Mouse (Mus musculus): ENCODE measurements around the gene Dhx37. TPM values are rescaled to one million over a fixed set of nuclear protein-coding genes. Genes with fewer than 3 reads are reported as not detected.

The Dhx37 gene
- total RNA-seq, 1 experiment = 24.7 TPM

DNA sequence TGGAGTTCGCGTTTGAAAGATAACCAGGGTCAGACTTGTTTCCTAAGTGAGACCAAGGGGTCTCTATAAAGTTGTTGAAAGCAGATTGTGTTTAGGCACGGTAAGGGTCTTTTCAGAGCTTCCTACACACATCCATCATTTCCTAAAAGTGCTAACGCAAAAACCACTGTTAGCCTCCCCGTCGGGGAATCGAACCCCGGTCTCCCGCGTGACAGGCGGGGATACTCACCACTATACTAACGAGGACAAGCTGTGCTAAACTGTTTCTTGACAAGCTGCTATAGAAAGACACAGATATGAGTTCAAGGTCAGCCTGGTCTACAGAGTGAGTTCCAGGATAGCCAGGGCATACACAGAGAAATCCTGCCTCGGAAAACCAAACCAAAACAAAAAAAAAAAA is 25.1 kb downstream of the Dhx37 start:
- Histone ChIP-seq H3K36me3 (ENCODE audit: control insufficient read depth, insufficient read depth, low read length, poor library complexity, severe bottlenecking) (peaks cover 6% of the 10 kb centered on the region; the same call in 1 of the 2 replicates), H3K27ac (ENCODE audit: insufficient read depth, low read depth, low read length, poor library complexity, severe bottlenecking) (no peak overlapping the region; the same call in 1 of the 2 replicates), H3K4me1 (ENCODE audit: control insufficient read depth in 2 of 2, insufficient read depth in 2 of 2, low read length in 2 of 2, poor library complexity in 1 of 2) (peaks cover 0 to 9% of the 10 kb centered on the region in 2 experiments; a peak in 1 of 4 replicates), H3K9ac (ENCODE audit: insufficient read depth, low read depth, low read length, poor library complexity, severe bottlenecking) (peak overlapping the region; percentile 63), H3K9me3 (ENCODE audit: control insufficient read depth, insufficient read depth, low read depth, low read length) (no peaks in the 10 kb centered on the region), H3K4me3 (ENCODE audit: insufficient read depth in 1 of 2, low read depth in 1 of 2, low read length in 2 of 2, poor library complexity in 1 of 2, severe bottlenecking in 1 of 2) (peak overlapping the region; percentile 53 to 56)
- in situ Hi-C loops (cut with MboI; ENCODE audit: low sequenced_read_pairs in 2 of 2, unreplicated experiment in 2 of 2) = no loop called here
- DNase-seq (ENCODE audit: low read depth, low spot score) = peak; percentile 81
- TF ChIP-seq HCFC1 (IDR thresholded peaks at IDR 0.05; ENCODE audit: borderline replicate concordance, insufficient read depth, low read length) = 0 out of 2 replicates have a peak, but pooled peaks have one; percentile 38
- TF ChIP-seq ZNF384 (IDR thresholded peaks at IDR 0.05; ENCODE audit: low read depth, low read length) = no peak
- TF ChIP-seq MAFK (IDR thresholded peaks at IDR 0.05; ENCODE audit: insufficient read depth, low read depth, low read length) = peak; percentile 92

DNA sequence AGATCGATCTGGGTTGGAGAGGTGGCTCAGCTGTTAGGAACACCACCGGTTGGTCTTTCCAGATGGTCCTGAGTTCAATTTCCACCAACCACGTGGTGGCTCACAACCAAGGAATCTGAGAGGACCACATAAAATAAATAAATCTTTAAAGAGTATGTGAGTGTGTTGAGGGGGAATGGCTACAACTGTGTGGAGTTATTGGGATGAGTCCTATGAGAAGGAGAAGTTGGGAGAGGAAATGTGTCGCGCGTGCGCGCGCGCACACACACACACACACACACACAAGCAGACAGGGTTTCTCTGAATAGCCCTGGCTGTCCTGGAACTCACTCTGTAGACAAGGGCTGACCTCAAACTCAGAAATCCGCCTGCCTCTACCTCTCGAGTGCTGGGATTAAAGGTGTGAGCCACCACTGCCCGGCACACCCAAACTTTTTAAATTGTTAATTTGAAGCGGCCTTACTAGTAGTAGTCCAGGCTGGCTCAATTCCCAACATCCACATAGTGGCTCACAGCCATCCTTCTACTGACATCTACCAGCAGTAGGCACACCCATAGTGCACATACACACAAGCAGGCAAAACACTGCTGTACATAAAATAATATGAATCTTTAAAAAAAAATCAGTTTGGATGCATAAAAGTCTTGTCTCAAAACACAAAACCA is 25.9 kb downstream of the Dhx37 start:
- Histone ChIP-seq H3K4me3 (ENCODE audit: insufficient read depth in 1 of 2, low read depth in 1 of 2, low read length in 2 of 2, poor library complexity in 1 of 2, severe bottlenecking in 1 of 2) (no peak overlapping the region), H3K36me3 (ENCODE audit: control insufficient read depth, insufficient read depth, low read length, poor library complexity, severe bottlenecking) (no peaks in the 10 kb centered on the region)

DNA sequence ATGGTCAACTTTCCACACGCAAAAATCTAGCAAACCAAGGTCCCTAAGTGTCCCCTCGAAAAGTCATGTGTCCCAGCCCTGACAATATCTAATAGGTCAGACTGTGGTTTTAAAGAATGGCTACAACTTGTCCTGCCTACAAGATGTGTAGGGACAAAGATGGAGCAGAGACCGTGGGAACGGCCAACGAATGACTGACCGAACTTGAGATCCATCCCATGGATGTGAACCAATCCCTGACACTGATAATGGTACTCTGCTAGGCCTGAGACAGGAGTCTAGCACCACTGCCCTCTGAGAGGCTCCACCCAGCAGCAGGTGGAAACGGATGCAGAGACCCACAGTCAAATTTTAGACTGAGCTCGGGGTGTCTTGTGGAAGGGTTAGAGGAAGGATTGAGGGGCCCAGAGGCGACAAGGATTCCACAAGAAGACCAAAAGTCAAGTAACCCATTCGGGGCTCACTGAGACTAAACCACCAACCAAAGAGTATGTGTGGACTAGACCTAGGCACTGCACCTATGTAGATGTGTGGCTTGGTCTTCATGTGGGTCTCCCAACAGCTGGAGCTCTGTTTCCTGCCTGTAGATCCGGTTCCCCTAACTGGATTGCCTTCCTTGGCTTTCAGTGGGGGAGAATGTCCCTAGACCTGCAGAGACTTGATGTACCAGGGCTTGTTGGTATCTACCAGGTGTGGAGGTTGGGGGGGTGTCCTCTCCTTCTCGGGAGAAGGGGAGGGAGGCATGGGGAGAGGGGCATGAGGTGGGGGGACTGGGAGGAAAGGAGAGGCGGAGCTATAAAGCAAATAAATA is 26.7 kb downstream of the Dhx37 start:
- Histone ChIP-seq H3K27ac (ENCODE audit: insufficient read depth, low read depth, low read length, poor library complexity, severe bottlenecking) (no peak overlapping the region), H3K36me3 (ENCODE audit: control insufficient read depth, insufficient read depth, low read length, poor library complexity, severe bottlenecking) (no peaks in the 10 kb centered on the region), H3K9ac (ENCODE audit: insufficient read depth, low read depth, low read length, poor library complexity, severe bottlenecking) (no peak overlapping the region), H3K4me3 (ENCODE audit: insufficient read depth in 1 of 2, low read depth in 1 of 2, low read length in 2 of 2, poor library complexity in 1 of 2, severe bottlenecking in 1 of 2) (peak overlapping the region; percentile 50 to 83), H3K9me3 (ENCODE audit: control insufficient read depth, insufficient read depth, low read depth, low read length) (no peaks in the 10 kb centered on the region), H3K4me1 (ENCODE audit: control insufficient read depth in 2 of 2, insufficient read depth in 2 of 2, low read length in 2 of 2, poor library complexity in 1 of 2) (peaks cover 0 to 18% of the 10 kb centered on the region in 2 experiments; a peak in 1 of 4 replicates)
- no peak for DNase-seq (ENCODE audit: low read depth, low spot score)
- TF ChIP-seq CHD2 (IDR thresholded peaks at IDR 0.05; ENCODE audit: low read depth, low read length) = no peak
- no peak for TF ChIP-seq ZC3H11A (IDR thresholded peaks at IDR 0.05; ENCODE audit: borderline replicate concordance, low read depth, low read length)
- TF ChIP-seq ZNF384 (IDR thresholded peaks at IDR 0.05; ENCODE audit: low read depth, low read length) = no peak
- in situ Hi-C loops (cut with MboI; ENCODE audit: low sequenced_read_pairs in 2 of 2, unreplicated experiment in 2 of 2) = no loop called here

More for the DNA sequence above, 25.9 kb downstream of the Dhx37 start:
- in situ Hi-C loops (cut with MboI; ENCODE audit: low sequenced_read_pairs in 2 of 2, unreplicated experiment in 2 of 2) = no loop called here
- H3K27ac ChIP-seq (ENCODE audit: insufficient read depth, low read depth, low read length, poor library complexity, severe bottlenecking) = no peak overlapping the region
- H3K4me1 ChIP-seq (ENCODE audit: control insufficient read depth in 2 of 2, insufficient read depth in 2 of 2, low read length in 2 of 2, poor library complexity in 1 of 2) = peaks cover 0 to 15% of the 10 kb centered on the region in 2 experiments; a peak in 1 of 4 replicates
- H3K9me3 ChIP-seq (ENCODE audit: control insufficient read depth, insufficient read depth, low read depth, low read length) = no peaks in the 10 kb centered on the region
- no peak for DNase-seq (ENCODE audit: low read depth, low spot score)
- TF ChIP-seq HCFC1 (IDR thresholded peaks at IDR 0.05; ENCODE audit: borderline replicate concordance, insufficient read depth, low read length) (no peak), ZC3H11A (IDR thresholded peaks at IDR 0.05; ENCODE audit: borderline replicate concordance, low read depth, low read length) (no peak), MAFK (IDR thresholded peaks at IDR 0.05; ENCODE audit: insufficient read depth, low read depth, low read length) (no peak), CHD2 (IDR thresholded peaks at IDR 0.05; ENCODE audit: low read depth, low read length) (no peak), ZNF384 (IDR thresholded peaks at IDR 0.05; ENCODE audit: low read depth, low read length) (no peak)
- no peak overlapping the region for H3K9ac ChIP-seq (ENCODE audit: insufficient read depth, low read depth, low read length, poor library complexity, severe bottlenecking)

DNA sequence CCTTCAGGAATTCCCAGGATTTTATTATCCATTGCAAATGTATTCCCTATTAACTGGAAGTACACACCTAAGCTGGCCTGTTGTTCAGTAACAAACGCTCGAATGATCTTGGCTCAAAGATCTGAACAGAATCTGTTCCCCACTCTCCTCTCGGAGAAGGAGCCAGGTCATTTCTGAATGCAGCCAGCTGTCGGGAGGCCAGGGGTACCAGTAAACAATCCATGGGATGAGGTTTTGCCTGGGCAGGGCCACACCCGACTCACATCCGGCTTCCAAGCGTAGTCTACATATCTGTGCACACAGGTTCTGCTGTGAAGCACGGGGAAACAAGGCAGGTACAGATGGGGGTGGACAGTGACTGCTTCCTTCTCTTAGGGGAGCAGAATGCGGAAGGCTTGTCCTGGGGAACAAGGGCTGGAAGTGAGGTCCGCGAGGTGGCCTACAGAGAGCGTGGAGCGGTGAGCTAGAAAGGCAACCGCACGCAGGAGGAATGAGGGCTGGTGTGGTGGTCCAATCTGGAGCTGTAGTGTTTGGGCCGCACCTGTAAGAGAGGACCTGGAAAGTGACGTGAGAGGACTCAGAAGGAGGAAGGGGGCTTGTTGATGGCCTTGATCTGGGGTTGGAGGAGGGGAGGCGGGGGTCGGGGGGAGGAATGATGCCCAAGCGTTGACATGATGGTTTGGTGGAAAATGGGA is 27.5 kb downstream of the Dhx37 start:
- no peaks in the 10 kb centered on the region for H3K9me3 ChIP-seq (ENCODE audit: control insufficient read depth, insufficient read depth, low read depth, low read length)
- peak overlapping the region; percentile 16 for H3K27ac ChIP-seq (ENCODE audit: insufficient read depth, low read depth, low read length, poor library complexity, severe bottlenecking)
- peak overlapping the region; percentile 50 to 83 for H3K4me3 ChIP-seq (ENCODE audit: insufficient read depth in 1 of 2, low read depth in 1 of 2, low read length in 2 of 2, poor library complexity in 1 of 2, severe bottlenecking in 1 of 2)
- DNase-seq (ENCODE audit: low read depth, low spot score) = no peak
- in situ Hi-C loops (cut with MboI; ENCODE audit: low sequenced_read_pairs in 2 of 2, unreplicated experiment in 2 of 2) = no loop called here
- H3K36me3 ChIP-seq (ENCODE audit: control insufficient read depth, insufficient read depth, low read length, poor library complexity, severe bottlenecking) = no peaks in the 10 kb centered on the region
- TF ChIP-seq ZNF384 (IDR thresholded peaks at IDR 0.05; ENCODE audit: low read depth, low read length) (no peak), CHD2 (IDR thresholded peaks at IDR 0.05; ENCODE audit: low read depth, low read length) (no peak), HCFC1 (IDR thresholded peaks at IDR 0.05; ENCODE audit: borderline replicate concordance, insufficient read depth, low read length) (no peak), ZC3H11A (IDR thresholded peaks at IDR 0.05; ENCODE audit: borderline replicate concordance, low read depth, low read length) (no peak), MAFK (IDR thresholded peaks at IDR 0.05; ENCODE audit: insufficient read depth, low read depth, low read length) (no peak)
- H3K9ac ChIP-seq (ENCODE audit: insufficient read depth, low read depth, low read length, poor library complexity, severe bottlenecking) = peak overlapping the region; percentile 55
- peaks cover 0 to 18% of the 10 kb centered on the region in 2 experiments; a peak in 1 of 4 replicates for H3K4me1 ChIP-seq (ENCODE audit: control insufficient read depth in 2 of 2, insufficient read depth in 2 of 2, low read length in 2 of 2, poor library complexity in 1 of 2)
